ENCODE assay signal across 14 mouse cellular contexts in genomic region chr7:142579069-142579468, GRCm38 (mm10). TPM values are rescaled to one million over a fixed set of nuclear protein-coding genes. Genes with fewer than 3 reads are reported as not detected.
DNase-seq lines count a peak whose midpoint lies in the region; ATAC-seq and TF ChIP-seq lines count a peak whose summit lies in the region.
"Had no signal": no experiment of that assay in that cellular context is flagged by ENCODE, and none has a peak within 500 bp of the region (broad histone marks: within the 10 kb centered on the region; RNA-seq: fewer than 3 reads in every experiment).

No protein-coding gene starts in this region.

- ATAC-seq in heart, embryonic 11.5 days (replicated peaks; ENCODE audit: insufficient number of reproducible peaks, low FRiP score, low TSS enrichment), result no peak
- ATAC-seq in liver, embryonic 11.5 days (replicated peaks; ENCODE audit: low FRiP score), result no peak
- ATAC-seq in embryonic facial prominence, embryonic 15.5 days (ENCODE audit: insufficient number of reproducible peaks, low FRiP score, low TSS enrichment, low read depth), result no peak
- no peak for ATAC-seq in liver, postnatal 0 days
- ATAC-seq: CD4-positive, CD25-positive, alpha-beta regulatory T cell, adult 4 months had no signal

- H3K4me2 ChIP-seq in heart, embryonic 11.5 days, result peak overlapping the region; percentile 65; the same call in 1 of the 2 replicates
- peak overlapping the region; percentile 53; the same call in 1 of the 2 replicates for H3K4me2 ChIP-seq in liver, embryonic 11.5 days
- H3K4me2 ChIP-seq in embryonic facial prominence, embryonic 15.5 days (replicated peaks), result no peak overlapping the region
- no peak overlapping the region for H3K4me2 ChIP-seq in liver, postnatal 0 days (ENCODE audit: low read depth, low read length)

- no peak overlapping the region for H3K9ac ChIP-seq in heart, embryonic 11.5 days (ENCODE audit: low read depth, low read length)
- no peak overlapping the region for H3K9ac ChIP-seq in liver, embryonic 11.5 days (ENCODE audit: low read depth, low read length)
- no peak overlapping the region for H3K9ac ChIP-seq in embryonic facial prominence, embryonic 15.5 days
- no peak overlapping the region for H3K9ac ChIP-seq in liver, postnatal 0 days (replicated peaks)

- intact Hi-C loops in heart, postnatal 10 days (cut with DNase I), result loop anchor here (2.0 kb wide), 2 partner anchors 26 to 40 kb away; no protein-coding TSS in a partner anchor

- WGBS in heart, embryonic 11.5 days (ENCODE audit: insufficient replicate concordance), result 52% methylated on average over 5 of the region's 5 CpGs
- WGBS in liver, embryonic 11.5 days, result 62% methylated on average over 5 of the region's 5 CpGs
- WGBS in embryonic facial prominence, embryonic 15.5 days, result 62% methylated on average over 5 of the region's 5 CpGs
- 69% methylated on average over 5 of the region's 5 CpGs for WGBS in liver, postnatal 0 days (ENCODE audit: insufficient replicate concordance)

- peak overlapping the region; percentile 97 for H3K27ac ChIP-seq in heart, embryonic 11.5 days (ENCODE audit: low read depth, low read length)
- no peak overlapping the region; the same call in 1 of the 2 replicates for H3K27ac ChIP-seq in liver, embryonic 11.5 days (ENCODE audit: low read depth, low read length)
- H3K27ac ChIP-seq in embryonic facial prominence, embryonic 15.5 days (replicated peaks), result peak overlapping the region; percentile 86
- 0 out of 2 replicates have a peak overlapping the region, but pooled peaks have one; percentile 69 for H3K27ac ChIP-seq in liver, postnatal 0 days (ENCODE audit: low read depth)

- TF ChIP-seq EP300 in liver, postnatal 0 days (IDR thresholded peaks at IDR 0.05; ENCODE audit: low read depth), result no peak

- H3K4me1 ChIP-seq in heart, embryonic 11.5 days (ENCODE audit: control insufficient read depth, insufficient read depth, low read length), result peaks cover 29% of the 10 kb centered on the region
- H3K4me1 ChIP-seq in liver, embryonic 11.5 days (replicated peaks; ENCODE audit: control insufficient read depth, insufficient read depth, low read length), result peaks cover 18% of the 10 kb centered on the region
- H3K4me1 ChIP-seq in embryonic facial prominence, embryonic 15.5 days, result peaks cover 37% of the 10 kb centered on the region
- 0 out of 2 replicates have a peak, but pooled peaks cover 3% of the 10 kb centered on the region for H3K4me1 ChIP-seq in liver, postnatal 0 days (ENCODE audit: insufficient read depth)

- TF ChIP-seq CTCF in liver, postnatal 0 days (IDR thresholded peaks at IDR 0.05; ENCODE audit: low read depth), result no peak

- peaks cover 11% of the 10 kb centered on the region; the same call in 1 of the 2 replicates for H3K9me3 ChIP-seq in heart, embryonic 11.5 days (replicated peaks; ENCODE audit: control insufficient read depth, low read length)
- H3K9me3 ChIP-seq in liver, embryonic 11.5 days (ENCODE audit: control insufficient read depth, low read length), result 0 out of 2 replicates have a peak, but pooled peaks cover 12% of the 10 kb centered on the region
- no peaks in the 10 kb centered on the region; the same call in 1 of the 2 replicates for H3K9me3 ChIP-seq in embryonic facial prominence, embryonic 15.5 days (replicated peaks)
- no peaks in the 10 kb centered on the region for H3K9me3 ChIP-seq in liver, postnatal 0 days (ENCODE audit: low read length)

- no peak for DNase-seq in heart, postnatal 10 days
- no peak for DNase-seq in liver, embryonic 11.5 days (ENCODE audit: low spot score)
- no peak for DNase-seq in liver
- DNase-seq in liver, postnatal 0 days, result no peak
- DNase-seq in testis, postnatal 14 days (ENCODE audit: low spot score), result no peak
- DNase-seq in gastrocnemius, postnatal 10 days, result no peak
- DNase-seq: adrenal gland, postnatal 36 days; cerebellum, postnatal 10 days; gastrocnemius, postnatal 36 days; kidney, adult 9 months; right cerebral cortex, adult 18-20 months had no signal

- H3K36me3 ChIP-seq in heart, embryonic 11.5 days (ENCODE audit: control insufficient read depth, insufficient read depth, low read length), result no peaks in the 10 kb centered on the region
- no peaks in the 10 kb centered on the region for H3K36me3 ChIP-seq in liver, embryonic 11.5 days (ENCODE audit: control insufficient read depth, insufficient read depth, low read length)
- H3K36me3 ChIP-seq in embryonic facial prominence, embryonic 15.5 days, result no peaks in the 10 kb centered on the region
- H3K36me3 ChIP-seq in liver, postnatal 0 days (replicated peaks; ENCODE audit: insufficient read depth, low read length), result no peaks in the 10 kb centered on the region

- H3K4me3 ChIP-seq in heart, embryonic 11.5 days (ENCODE audit: low read depth, low read length), result no peak overlapping the region
- no peak overlapping the region for H3K4me3 ChIP-seq in liver, embryonic 11.5 days (ENCODE audit: low read depth, low read length)
- H3K4me3 ChIP-seq in embryonic facial prominence, embryonic 15.5 days (replicated peaks), result no peak overlapping the region
- no peak overlapping the region for H3K4me3 ChIP-seq in liver, postnatal 0 days (ENCODE audit: low read depth, low read length)

- no peaks in the 10 kb centered on the region for H3K27me3 ChIP-seq in heart, embryonic 11.5 days (ENCODE audit: control insufficient read depth, insufficient read depth, low read length)
- no peaks in the 10 kb centered on the region for H3K27me3 ChIP-seq in liver, embryonic 11.5 days (replicated peaks; ENCODE audit: control insufficient read depth, insufficient read depth, low read length)
- no peaks in the 10 kb centered on the region for H3K27me3 ChIP-seq in embryonic facial prominence, embryonic 15.5 days
- H3K27me3 ChIP-seq in liver, postnatal 0 days (ENCODE audit: insufficient read depth, low read length), result no peaks in the 10 kb centered on the region

RNA-seq across cellular contexts. Expression of gene Mrpl23, which starts 46.6 kb away (rescaled TPM):
- polyA plus RNA-seq in heart, embryonic 11.5 days (2014; fragmentation: Nextera tagmentation; extraction: Ambion mirVana), result 15.4 and 19.3 TPM in 2 replicates
- 10 to 100 TPM in 1 of 2 experiments, 1 to 10 TPM in 1; 4.1 to 19.3 TPM for total RNA-seq in heart, postnatal 10 days (2021)
- 20.8 and 22.2 TPM in 2 replicates for polyA plus RNA-seq in liver, embryonic 11.5 days (2014; fragmentation: Nextera tagmentation; extraction: Ambion mirVana)
- polyA plus RNA-seq in embryonic facial prominence, embryonic 15.5 days (2015; fragmentation: Nextera tagmentation; extraction: Ambion mirVana), result 28.5 and 32.7 TPM in 2 replicates
- 18.7 and 19.3 TPM in 2 replicates for polyA plus RNA-seq in liver, postnatal 0 days (2015; fragmentation: Nextera tagmentation; extraction: Ambion mirVana)
- total RNA-seq in gastrocnemius, postnatal 10 days (2021), result 1 to 10 TPM; 6.4 to 7.2 TPM

Comparison
In these comparisons a context has a peak if more than half of its experiments do, and no peak if none do; other contexts are left out.
1. H3K4me2 ChIP-seq: peak in heart, embryonic 11.5 days (single experiment) and liver, embryonic 11.5 days (single experiment); none in embryonic facial prominence, embryonic 15.5 days (single experiment) and liver, postnatal 0 days (single experiment).